Mouse (Mus musculus) embryonic facial prominence, embryonic 15.5 days (tissue): ENCODE data around the gene Grin3b. TPM values are rescaled to one million over a fixed set of nuclear protein-coding genes. Genes with fewer than 3 reads are reported as not detected.
"Not testable (repeated sequence)": the region's sequence is repeated elsewhere in the genome, so short reads cannot be mapped to it uniquely, and the experiment has no call there.

Source experiments
- ATAC-seq: fragments of 200-750 bp; cut with Nextera tagmentation; 2 replicates; pipeline ENCODE4 v1.8.0; 2017; ENCODE audit warnings: low read depth, moderate TSS enrichment; ENCODE audit not compliant: insufficient number of reproducible peaks, low FRiP score, low TSS enrichment
- H3K27ac ChIP-seq: fragments of 300-500 bp; sonication (generic); replicated peaks from 2 replicates; pipeline ENCODE4 v1.5.1; 2015; ENCODE audit warnings: mild to moderate bottlenecking, inconsistent platforms
- H3K27me3 ChIP-seq: fragments of 300-500 bp; sonication (generic); 2 replicates; pipeline ENCODE4 v1.6.1; 2015; ENCODE audit warnings: inconsistent platforms
- H3K36me3 ChIP-seq: fragments of 300-500 bp; sonication (generic); 2 replicates; pipeline ENCODE4 v1.6.1; 2015; ENCODE audit warnings: mild to moderate bottlenecking, inconsistent platforms
- H3K4me1 ChIP-seq: fragments of 300-500 bp; sonication (generic); 2 replicates; pipeline ENCODE4 v1.6.1; 2015; ENCODE audit warnings: inconsistent platforms
- H3K4me2 ChIP-seq: fragments of 300-500 bp; sonication (generic); replicated peaks from 2 replicates; pipeline ENCODE4 v1.6.1; 2015; ENCODE audit warnings: mild to moderate bottlenecking, inconsistent platforms
- H3K4me3 ChIP-seq: fragments of 300-500 bp; sonication (generic); replicated peaks from 2 replicates; pipeline ENCODE4 v1.5.1; 2015; ENCODE audit warnings: mild to moderate bottlenecking, inconsistent platforms
- H3K9ac ChIP-seq: fragments of 300-500 bp; sonication (generic); 2 replicates; pipeline ENCODE4 v1.6.1; 2015; ENCODE audit warnings: inconsistent platforms
- H3K9me3 ChIP-seq: fragments of 300-500 bp; sonication (generic); replicated peaks from 2 replicates; pipeline ENCODE4 v1.6.1; 2016; ENCODE audit warnings: inconsistent platforms
- WGBS: fragments of 180-500 bp; shearing (Covaris S2); methylation state at CpG from one replicate; pipeline ENCODE4 v1.1.7; 2015; 5-methylcytosine and 5-hydroxymethylcytosine counted together
- polyA plus RNA-seq: library from polyadenylated mRNA; unstranded; fragments of >200 nt; fragmentation: Nextera tagmentation; extraction: Ambion mirVana; gene quantifications from 2 replicates; pipeline ENCODE4 v1.2.1, GENCODE M21; 2015

Grin3b gene
- polyA plus RNA-seq, 1 experiment from 2014 or later = 0.63 TPM

DNA sequence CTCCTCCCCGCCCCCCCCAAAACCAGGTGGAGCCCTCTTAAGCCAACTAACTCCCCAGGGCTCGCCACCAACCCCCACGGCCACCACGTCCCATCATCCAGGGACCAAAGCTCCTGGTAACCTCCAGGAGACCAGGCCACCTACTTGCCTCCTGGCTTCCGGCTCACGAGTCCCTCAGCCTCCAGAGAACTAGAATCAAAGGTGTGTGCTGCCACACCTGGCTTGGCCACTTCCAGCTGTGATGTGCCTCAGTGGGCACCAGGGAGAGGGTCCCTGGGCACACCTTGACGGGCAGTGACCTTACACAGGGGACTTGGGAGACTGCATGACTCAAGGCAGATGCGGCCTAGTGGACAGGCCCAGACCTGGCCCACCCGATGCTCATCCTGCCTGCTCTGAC is 14.8 kb upstream of the Grin3b start:
- WGBS = 58% methylated on average over 9 of the region's 9 CpGs
- H3K4me2 ChIP-seq = no peak overlapping the region
- peaks cover 9% of the 10 kb centered on the region for H3K4me1 ChIP-seq
- no peaks in the 10 kb centered on the region for H3K27me3 ChIP-seq
- H3K9ac ChIP-seq = no peak overlapping the region
- no peak overlapping the region for H3K4me3 ChIP-seq
- H3K36me3 ChIP-seq = peaks cover 24% of the 10 kb centered on the region
- no peak overlapping the region; the same call in 1 of the 2 replicates for H3K27ac ChIP-seq
- ATAC-seq = no peak
- no peaks in the 10 kb centered on the region for H3K9me3 ChIP-seq

DNA sequence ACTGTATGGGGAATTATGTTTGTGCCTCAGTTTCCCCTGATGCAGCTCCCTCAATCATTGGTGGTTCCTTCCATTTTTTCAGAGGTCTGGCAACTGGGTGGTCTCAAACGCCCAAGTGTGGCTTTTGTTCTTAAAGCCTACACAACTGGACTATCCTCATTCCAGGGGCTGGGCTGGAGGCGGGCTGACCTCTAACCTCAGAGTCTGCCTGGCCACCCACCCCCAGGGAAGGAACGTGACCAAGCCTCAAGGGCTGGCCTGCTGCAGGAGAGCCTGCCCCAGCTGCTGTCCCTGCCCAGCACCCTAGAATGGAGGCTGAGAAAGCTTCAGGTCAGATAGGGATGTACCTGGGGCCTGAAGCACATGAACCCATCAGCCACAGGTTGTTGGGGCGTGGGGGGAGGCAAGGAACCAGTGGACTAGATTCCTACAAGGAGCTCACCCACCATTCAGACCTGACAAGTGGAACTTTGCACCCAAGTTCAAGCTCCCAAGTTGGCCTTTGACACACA is 13.8 kb upstream of the Grin3b start:
- WGBS = 33% methylated on average over 4 of the region's 4 CpGs
- Histone ChIP-seq H3K4me1 (peaks cover 14% of the 10 kb centered on the region), H3K27ac (no peak overlapping the region), H3K4me3 (no peak overlapping the region), H3K9ac (no peak overlapping the region), H3K36me3 (peaks cover 14% of the 10 kb centered on the region), H3K27me3 (no peaks in the 10 kb centered on the region), H3K4me2 (no peak overlapping the region), H3K9me3 (no peaks in the 10 kb centered on the region)
- no peak for ATAC-seq

DNA sequence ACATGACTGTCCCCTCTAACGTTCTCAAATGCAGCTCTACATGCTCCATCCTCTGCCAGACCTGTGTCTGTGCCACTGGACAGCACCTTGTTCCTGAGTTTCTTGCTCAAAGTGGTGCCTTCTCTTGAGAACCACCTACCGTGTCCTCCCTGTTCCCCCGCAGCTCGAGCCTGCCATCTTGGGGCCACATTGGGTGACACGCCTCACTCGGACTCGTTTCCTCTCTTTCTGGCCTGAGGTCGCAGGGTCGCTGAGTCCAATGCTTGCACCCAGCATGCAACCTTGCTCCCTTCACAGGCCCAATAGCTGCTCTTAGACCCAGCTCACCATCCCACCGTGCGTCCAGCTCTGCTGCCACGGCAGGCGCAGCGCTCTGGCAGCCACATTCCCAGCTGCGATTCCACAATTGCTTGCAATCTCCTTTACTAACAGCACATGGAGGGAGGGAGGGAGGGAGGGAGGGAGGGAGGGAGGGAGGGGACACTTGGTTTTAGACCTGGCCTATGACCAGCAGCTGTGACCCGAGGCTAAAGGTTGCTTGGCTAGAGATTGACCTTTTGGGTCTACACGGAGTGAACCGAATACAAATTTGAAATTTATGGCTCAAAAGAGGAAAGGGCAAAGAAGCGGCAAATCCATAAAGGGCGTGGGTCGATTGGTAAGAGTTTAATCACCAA is 12.2 kb upstream of the Grin3b start:
- Histone ChIP-seq H3K36me3 (peaks cover 17% of the 10 kb centered on the region), H3K27ac (no peak overlapping the region), H3K9me3 (no peaks in the 10 kb centered on the region), H3K4me2 (peak overlapping the region; percentile 30; the same call in 1 of the 2 replicates), H3K27me3 (no peaks in the 10 kb centered on the region), H3K4me1 (peaks cover 14% of the 10 kb centered on the region), H3K4me3 (no peak overlapping the region), H3K9ac (no peak overlapping the region)
- 14% methylated on average over 21 of the region's 21 CpGs for WGBS
- no peak for ATAC-seq

DNA sequence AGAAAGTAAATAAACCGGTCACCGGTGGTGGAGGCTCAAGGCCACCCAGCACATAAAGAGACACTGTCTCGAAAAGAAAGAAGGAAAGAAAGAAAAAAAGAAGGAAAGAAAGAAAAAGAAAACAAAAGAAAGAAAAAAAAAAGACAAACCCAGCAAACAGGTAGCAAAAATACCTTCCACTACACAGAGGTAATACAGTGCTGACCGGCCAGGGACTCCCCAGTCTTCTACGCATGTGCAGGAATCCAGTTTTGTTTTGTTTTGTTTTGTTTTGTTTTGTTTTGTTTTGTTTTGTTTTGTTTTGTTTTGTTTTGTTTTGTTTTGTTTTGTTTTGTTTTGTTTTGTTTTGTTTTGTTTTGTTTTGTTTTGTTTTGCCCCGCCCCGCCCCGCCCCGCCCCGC is 11.1 kb upstream of the Grin3b start:
- H3K36me3 ChIP-seq = peaks cover 24% of the 10 kb centered on the region
- H3K9ac ChIP-seq, ATAC-seq, H3K9me3 ChIP-seq, H3K27ac ChIP-seq, H3K27me3 ChIP-seq: not testable (repeated sequence)
- H3K4me2 ChIP-seq = peak overlapping the region; percentile 76
- 33% methylated on average over 10 of the region's 10 CpGs for WGBS
- peak overlapping the region; percentile 100 for H3K4me3 ChIP-seq
- peaks cover 14% of the 10 kb centered on the region for H3K4me1 ChIP-seq

DNA sequence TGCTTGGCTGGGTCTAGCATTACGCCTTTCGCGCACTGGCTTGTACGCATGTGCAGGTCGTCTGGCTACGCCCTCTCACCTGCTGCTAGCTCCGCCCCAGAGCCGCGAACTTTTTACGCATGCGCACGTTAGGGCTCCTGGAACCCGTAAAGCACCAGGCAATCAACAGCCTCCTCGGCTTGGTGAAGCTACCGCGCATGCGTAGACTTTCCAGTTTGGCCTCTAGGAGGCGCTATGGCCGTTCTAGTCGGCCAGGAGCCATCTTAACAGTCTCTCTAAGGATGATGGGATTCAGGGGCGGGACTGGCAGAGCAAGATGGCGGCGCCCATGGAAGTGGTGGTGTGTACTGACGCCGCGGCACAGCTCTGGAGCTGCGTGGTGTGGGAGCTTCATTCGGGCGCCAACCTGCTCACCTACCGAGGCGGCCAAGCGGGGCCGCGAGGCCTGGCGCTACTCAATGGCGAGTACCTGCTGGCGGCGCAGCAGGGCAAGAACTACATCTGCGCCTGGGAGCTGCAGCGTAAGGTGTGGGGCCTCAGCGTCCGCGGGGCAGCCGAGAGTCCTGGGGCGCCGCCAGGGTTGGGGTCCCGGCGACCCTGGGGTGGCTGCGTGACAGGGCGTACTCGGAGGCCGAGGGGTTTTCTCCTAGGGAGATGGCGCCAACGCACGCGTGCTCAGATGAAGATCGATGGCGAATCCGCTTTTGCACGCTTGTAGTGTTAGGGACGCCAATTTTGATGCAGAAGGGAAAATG is 10.5 kb upstream of the Grin3b start, which contains the start of gene Wdr18:
TSS of gene Wdr18 (plus strand) at position 306 of the 755 bp plus-strand sequence.
- peak within 1 kb of the TSS; percentile 76 for H3K4me2 ChIP-seq
- peak within 1 kb of the TSS; percentile 77 for H3K27ac ChIP-seq
- H3K9ac ChIP-seq = peak within 1 kb of the TSS; percentile 84
- H3K4me1 ChIP-seq = peaks cover 14% of the 10 kb centered on the region
- H3K9me3 ChIP-seq = no peaks in the 10 kb centered on the region
- WGBS = under 1% methylated on average over 61 of the region's 61 CpGs
- H3K27me3 ChIP-seq = no peaks in the 10 kb centered on the region
- peaks cover 30% of the 10 kb centered on the region for H3K36me3 ChIP-seq
- ATAC-seq = peak; percentile 96
- peak within 1 kb of the TSS; percentile 100 for H3K4me3 ChIP-seq

DNA sequence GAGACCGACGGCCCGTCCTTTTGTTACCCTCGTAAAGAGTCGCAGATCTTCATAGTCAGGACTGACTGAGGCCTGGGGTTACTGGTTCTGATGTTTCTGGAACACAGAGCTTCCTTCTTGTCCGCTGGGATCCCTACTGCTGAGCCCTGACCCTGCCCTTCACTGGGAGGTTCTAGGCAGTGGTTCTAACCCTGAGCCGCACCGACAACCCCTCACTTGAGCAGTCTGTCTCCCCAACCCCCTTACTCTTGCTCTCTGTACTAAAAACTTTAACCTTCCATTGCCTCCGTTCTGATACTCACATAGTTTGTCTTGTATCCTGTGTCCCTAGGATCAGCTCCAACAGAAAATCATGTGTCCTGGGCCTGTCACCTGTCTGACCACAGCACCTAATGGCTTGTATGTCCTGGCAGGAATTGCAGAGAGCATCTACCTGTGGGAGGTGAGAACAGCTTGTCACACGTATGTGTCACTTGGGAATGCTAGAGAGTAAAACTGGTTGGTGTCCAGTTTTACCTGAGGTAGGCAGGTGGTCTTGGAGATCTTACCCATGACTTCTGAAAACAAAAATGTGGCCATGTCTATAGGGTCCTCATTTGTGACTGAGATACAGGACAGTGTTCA is 9.7 kb upstream of the Grin3b start:
- peaks cover 37% of the 10 kb centered on the region for H3K36me3 ChIP-seq
- ATAC-seq = no peak
- no peaks in the 10 kb centered on the region for H3K9me3 ChIP-seq
- H3K4me1 ChIP-seq = peaks cover 14% of the 10 kb centered on the region
- H3K27ac ChIP-seq = no peak overlapping the region
- peak overlapping the region; percentile 84 for H3K9ac ChIP-seq
- H3K4me2 ChIP-seq = peak overlapping the region; percentile 76
- H3K27me3 ChIP-seq = no peaks in the 10 kb centered on the region
- H3K4me3 ChIP-seq = peak overlapping the region; percentile 100
- 11% methylated on average over 10 of the region's 10 CpGs for WGBS

DNA sequence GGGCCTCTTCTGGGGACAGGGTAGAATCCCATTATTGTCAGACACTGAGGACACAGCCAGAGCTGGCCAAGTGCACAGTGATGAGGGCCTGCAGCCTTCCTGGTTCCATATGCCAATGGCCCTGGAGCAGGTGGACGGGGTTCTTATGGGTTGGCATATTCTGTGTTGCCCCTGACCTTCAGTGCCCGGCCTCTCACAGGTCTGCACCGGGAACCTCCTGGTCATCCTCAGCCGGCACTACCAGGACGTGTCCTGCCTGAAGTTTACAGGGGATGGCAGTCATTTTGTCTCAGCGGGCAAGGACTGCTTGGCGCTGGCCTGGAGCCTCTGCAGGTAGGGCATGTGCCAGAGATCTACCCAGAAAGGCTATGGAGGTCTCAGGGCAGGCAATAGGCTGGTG is 5.8 kb upstream of the Grin3b start:
- WGBS = 97% methylated on average over 7 of the region's 7 CpGs
- Histone ChIP-seq H3K4me3 (no peak overlapping the region), H3K4me2 (no peak overlapping the region), H3K27ac (no peak overlapping the region), H3K9me3 (no peaks in the 10 kb centered on the region), H3K27me3 (no peaks in the 10 kb centered on the region), H3K36me3 (peaks cover 60% of the 10 kb centered on the region), H3K9ac (no peak overlapping the region), H3K4me1 (peaks cover 16% of the 10 kb centered on the region)
- ATAC-seq = no peak

DNA sequence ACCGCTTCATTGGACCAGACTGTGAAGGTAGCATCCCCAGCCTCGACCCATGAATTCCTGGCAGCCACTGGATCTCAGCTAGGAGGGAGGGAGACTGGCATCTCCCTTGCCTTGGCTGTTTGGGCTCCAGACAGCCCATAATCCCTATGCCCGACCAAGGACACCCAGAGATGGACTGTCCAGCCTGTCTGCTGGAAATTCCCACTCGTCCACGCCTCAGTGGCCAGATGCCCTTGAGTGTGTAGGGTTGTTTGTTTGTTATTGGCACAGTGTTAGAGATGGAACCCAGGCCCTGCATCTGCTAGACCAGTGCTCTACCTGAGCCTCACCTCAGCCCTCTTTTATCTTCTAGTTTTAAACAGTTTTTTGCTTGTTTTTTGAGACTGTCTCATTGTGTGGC is 5.2 kb upstream of the Grin3b start:
- 82% methylated on average over 5 of the region's 5 CpGs for WGBS
- Histone ChIP-seq H3K36me3 (peaks cover 60% of the 10 kb centered on the region), H3K4me2 (no peak overlapping the region), H3K4me3 (no peak overlapping the region), H3K27ac (no peak overlapping the region), H3K9me3 (no peaks in the 10 kb centered on the region), H3K9ac (no peak overlapping the region), H3K4me1 (peaks cover 17% of the 10 kb centered on the region), H3K27me3 (no peaks in the 10 kb centered on the region)
- ATAC-seq = no peak

DNA sequence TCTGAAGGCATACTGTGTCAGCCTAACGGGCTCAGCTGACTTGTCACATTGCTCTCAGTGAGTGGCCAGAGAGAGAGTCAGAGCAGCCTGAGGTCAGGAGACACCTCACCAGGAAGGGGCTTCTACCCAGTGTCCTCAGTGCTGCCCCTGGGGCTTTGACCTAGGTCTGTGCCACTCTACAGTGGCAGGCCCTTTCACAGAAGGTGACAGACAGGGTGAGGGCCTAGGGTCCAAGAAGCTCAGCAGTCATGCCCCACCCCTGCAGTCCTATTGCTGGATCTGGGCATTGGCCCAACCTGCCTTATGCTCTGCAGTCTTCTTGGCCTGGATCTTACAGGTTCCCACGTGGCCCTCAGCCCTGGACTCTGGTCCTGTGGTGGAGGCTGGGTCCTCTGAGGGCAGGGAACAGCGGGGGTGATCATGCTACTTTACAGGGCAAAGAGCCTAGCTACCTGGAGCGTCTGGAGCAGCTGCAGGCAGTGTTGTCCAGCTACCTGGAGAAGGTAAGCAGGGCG is 3.6 kb upstream of the Grin3b start:
- Histone ChIP-seq H3K4me1 (peaks cover 19% of the 10 kb centered on the region), H3K9ac (no peak overlapping the region), H3K36me3 (peaks cover 60% of the 10 kb centered on the region), H3K4me2 (no peak overlapping the region), H3K27ac (no peak overlapping the region), H3K27me3 (no peaks in the 10 kb centered on the region), H3K4me3 (no peak overlapping the region), H3K9me3 (no peaks in the 10 kb centered on the region)
- 90% methylated on average over 5 of the region's 5 CpGs for WGBS
- ATAC-seq = no peak

DNA sequence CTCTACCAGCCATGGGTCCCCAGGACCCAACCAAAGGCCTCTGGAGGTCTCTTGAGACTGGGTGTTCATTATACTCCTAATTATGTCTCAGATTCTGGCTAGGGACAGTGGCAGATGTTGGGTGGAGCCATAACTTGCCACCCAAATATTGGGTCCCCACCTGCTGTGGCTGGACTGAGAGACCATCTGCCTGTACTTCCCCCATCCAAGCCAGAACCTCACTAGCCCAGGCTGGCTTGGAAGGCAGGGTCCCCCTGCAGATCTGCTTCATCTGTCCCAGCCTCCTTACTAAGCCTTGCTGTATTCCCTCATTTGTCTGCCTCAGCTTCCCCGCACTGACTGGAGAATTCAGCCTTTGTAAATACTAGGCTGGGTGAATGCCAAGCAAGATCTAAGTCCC is 2.3 kb upstream of the Grin3b start:
- WGBS = 84% methylated on average over 1 of the region's 1 CpGs
- H3K36me3 ChIP-seq = peaks cover 49% of the 10 kb centered on the region

DNA sequence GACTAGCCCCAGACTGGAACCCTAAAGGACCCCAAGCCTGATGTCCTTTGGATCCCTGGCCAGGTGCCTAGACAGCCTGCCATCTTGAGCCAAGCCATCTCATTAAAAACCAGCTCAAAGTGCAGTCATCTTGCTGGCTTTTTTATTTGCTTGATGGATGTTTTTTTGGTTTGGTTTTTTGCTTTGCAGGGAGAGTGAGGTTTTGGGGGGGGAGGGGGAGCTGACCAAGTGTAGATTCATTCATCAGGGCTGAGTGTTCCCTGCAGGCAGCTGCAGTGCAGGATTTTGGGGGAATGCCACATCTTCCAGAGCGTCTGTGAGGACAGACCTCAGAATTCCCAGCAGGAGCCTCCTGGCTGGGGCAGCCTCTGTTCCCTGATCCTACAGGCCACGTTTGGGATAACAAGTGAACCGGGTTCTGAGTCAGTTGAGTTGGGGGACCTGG is 1.4 kb upstream of the Grin3b start:
- H3K27me3 ChIP-seq = no peaks in the 10 kb centered on the region
- no peak overlapping the region for H3K9ac ChIP-seq
- H3K36me3 ChIP-seq = peaks cover 42% of the 10 kb centered on the region
- no peak overlapping the region for H3K4me2 ChIP-seq
- WGBS = 17% methylated on average over 3 of the region's 3 CpGs
- no peak overlapping the region for H3K27ac ChIP-seq
- no peak overlapping the region for H3K4me3 ChIP-seq
- no peak for ATAC-seq
- H3K9me3 ChIP-seq = no peaks in the 10 kb centered on the region
- peaks cover 19% of the 10 kb centered on the region for H3K4me1 ChIP-seq

More for the DNA sequence above, 2.3 kb upstream of the Grin3b start:
- Histone ChIP-seq H3K4me1 (peaks cover 19% of the 10 kb centered on the region), H3K9me3 (no peaks in the 10 kb centered on the region), H3K27me3 (no peaks in the 10 kb centered on the region), H3K27ac (no peak overlapping the region), H3K4me3 (no peak overlapping the region), H3K9ac (no peak overlapping the region), H3K4me2 (no peak overlapping the region)
- no peak for ATAC-seq
